Mouse (Mus musculus) frontal cortex, postnatal 25 days (tissue): Measurements from ENCODE around the gene Rps6ka2.
"Not testable (repeated sequence)": the region's sequence is repeated elsewhere in the genome, so short reads cannot be mapped to it uniquely, and the experiment has no call there.

ENCODE experiments used
- DNase-seq, 2 experiments: peaks; one replicate each; pipeline ENCODE4 v3.0.0; 2022; ENCODE audit warnings: low spot score in 2 of 2

Gene Rps6ka2

DNA sequence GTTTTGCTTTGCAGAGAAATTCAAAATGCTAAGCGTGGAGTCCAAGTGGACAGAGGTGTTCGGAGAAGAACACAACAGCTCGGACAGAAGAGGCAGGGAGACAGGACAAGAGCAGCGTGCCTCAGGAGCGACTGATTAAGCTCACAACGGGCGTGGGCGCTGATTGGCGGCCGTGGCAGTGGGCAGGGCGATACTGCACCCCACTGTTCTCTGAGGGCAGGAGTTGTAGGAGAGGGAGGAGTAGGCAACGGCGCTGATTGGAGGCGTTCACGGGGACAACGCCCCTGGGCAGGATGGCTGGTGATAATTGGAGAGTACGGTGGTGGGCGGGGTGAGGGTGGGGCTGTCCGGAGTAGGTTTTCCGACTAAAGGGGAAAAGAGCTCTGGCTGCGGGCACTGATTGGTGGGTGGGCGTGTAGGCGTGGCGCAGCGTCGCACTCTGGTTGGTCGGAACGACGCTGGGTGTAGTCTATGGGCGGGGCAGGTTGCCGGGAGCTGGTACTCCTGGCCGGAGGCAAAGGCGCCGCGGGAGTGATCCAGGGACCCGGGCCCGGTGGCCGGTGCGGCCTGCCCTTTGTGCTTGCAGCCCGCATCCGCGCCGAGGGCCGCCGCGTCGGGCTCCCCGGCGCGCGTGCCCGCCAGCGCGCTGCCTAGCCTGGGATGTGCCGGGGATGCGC lies at the start of gene Rps6ka2:
Gene Rps6ka2, plus strand, starts transcription at position 489 of the 677 bp plus-strand sequence.
- DNase-seq: peak; percentile 82 to 92

DNA sequence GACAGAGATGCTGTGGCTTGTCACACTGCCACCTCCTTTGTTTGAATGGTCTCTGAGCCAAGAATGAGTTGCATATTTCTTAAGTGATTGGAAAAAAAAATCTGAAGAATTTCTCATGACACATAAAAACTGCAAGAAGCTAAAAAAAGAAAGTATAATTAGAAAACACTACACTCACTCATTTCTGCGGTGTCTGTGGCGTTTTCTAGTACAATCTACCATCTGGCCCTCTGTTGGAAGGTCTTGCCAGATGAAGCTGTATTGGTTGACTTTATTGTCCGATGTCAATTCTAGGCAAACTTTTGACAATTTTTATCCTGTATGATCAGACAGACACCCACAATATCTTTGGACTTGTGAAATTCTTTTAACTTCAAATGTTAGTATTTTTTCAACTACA lies 49.1 kb upstream of the Rps6ka2 start:
- DNase-seq: not testable (repeated sequence)

DNA sequence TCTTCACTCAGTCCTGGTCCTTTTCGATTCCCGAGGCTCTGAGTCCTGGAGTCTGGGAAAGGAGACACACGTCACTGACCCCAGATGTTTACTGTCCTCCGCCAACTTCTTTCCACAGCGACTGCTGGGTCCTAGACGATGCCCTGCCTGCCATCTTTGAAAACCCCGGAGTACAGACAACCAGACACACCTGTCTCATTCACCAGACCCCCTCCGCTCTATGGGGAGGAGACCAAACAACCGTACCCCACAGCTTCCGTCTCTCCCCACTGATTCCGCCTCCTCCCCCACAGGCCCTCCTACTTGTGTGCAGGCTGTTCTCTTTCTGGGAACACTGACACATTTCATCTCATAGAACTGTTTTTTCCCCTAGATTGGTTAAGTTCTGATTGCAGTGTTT lies 47.4 kb upstream of the Rps6ka2 start:
- DNase-seq: not testable (repeated sequence)

DNA sequence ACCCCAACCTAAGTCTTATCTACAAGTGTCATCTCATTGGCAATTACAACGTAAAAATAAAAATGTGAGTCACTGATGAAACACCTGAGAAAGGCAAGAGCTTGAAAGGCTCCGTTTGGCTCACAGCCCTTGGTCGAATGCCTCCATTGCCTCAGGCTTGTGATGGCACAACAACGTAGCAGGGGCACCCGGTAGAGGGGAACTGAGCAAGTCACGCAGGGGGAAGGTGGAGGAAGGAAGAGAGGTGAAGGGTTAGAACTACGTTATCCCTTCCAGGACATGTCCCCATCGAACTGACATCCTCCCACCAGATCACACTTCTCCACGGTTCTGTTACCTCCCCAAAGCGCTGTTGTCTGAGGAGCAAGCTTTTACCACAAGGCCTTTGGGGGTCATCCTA lies 43.4 kb upstream of the Rps6ka2 start:
- not testable (repeated sequence) for DNase-seq

DNA sequence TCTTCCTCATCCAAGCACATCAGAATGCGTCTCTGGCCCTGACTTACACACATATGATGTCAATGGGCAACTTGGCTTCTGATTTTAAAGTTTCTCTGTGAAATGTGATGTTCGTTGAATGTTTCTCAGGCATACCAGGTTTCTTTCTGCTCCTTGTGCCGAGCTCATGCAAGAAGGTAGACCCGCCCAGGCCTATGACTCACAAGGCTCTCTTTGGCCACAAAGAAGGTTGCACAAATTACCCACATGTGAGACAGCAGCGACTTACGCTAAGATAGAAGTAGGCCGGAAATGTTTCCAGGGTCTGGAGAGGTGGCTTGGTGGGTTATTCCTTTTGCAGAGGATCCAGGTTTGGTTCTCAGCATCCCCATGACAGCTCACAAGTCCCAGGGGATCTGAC lies 35.9 kb upstream of the Rps6ka2 start:
- not testable (repeated sequence) for DNase-seq

DNA sequence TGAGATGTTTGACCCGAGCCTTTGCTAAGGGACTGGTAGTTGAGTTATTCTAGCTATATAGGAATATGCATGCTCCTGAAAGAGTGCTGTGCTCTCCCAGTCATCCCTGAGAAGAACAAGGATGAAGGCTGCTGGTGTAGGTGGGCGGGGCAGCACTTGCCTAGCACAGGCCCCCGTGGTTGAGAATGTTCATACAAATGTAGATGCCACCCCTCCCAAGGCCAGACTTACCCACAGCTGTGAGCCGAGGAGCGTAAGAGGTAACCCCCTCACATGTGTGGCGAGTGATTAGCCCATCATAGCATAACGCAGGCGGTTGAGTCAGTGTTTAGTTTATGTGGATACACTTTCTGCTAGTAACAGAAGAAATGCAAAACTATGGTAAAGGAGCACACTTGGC lies 34.6 kb upstream of the Rps6ka2 start:
- DNase-seq: not testable (repeated sequence)

DNA sequence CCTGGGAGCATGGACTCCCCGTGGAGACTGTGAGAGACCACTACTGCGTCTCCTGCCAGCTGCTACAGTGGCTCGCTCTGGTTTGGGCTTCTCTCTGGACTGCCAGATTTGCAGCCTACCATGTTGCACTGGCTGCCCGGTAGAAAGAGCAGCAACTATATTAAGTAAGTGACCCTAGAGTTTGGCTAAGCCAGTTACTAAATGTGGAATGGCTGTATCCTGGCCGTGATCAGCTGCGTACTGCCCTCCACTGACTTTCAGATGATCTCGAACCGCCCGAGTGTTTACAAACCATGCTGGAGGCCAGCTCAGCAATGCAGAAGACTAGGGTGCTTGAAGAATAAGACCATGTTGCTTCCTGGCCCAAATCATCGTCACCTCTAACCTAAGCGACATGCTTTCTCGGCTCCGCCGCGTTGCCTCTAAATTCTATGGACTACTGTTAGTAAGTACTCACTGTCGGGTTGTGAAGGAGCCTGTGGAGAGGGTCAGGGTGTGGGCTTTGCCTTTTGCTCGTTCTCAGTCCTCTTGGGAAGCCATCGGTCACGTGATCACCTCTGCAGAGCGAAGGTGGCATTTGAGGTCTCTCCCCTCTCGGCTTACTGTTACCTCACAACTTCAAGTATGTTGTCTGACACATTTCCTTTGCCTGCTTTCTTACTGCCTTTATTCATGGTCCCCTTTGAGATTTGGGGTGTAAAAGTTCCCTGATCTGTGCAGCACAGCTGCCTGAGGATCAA lies 31.6 kb upstream of the Rps6ka2 start:
- DNase-seq: no peak

DNA sequence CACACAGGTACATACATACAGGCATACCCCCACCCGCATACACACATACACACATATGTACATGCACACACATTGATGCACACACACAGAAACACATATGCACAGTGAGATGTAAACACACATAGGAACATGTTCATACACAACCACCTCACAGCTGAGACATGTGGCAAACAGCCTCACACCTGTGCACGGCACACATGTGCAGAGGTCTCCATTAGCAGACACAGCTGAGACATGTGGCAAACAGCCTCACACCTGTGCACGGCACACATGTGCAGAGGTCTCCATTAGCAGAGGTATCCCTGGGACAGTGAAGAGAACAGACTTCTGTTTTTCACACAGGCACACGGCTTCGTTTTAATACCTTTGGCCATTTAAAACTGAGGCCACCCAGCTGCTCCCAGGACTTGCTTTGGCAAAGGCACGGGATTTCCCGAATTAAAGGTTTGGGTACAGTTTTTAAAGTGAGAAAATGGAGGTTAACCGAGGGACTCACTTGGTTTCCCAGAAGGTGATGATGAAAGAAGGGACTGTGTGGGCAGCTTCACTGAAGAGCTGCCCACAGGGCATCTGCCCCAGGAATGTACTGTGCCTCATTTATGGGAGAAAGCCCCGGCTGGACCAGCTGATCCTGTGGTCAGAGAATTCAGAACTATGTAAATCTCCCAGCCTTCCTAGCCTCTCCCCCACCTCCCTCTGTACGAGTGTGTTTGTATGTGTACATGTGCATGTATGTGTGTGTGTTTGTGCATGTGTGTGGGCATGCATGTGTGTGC lies 29.3 kb upstream of the Rps6ka2 start:
- DNase-seq: no peak

DNA sequence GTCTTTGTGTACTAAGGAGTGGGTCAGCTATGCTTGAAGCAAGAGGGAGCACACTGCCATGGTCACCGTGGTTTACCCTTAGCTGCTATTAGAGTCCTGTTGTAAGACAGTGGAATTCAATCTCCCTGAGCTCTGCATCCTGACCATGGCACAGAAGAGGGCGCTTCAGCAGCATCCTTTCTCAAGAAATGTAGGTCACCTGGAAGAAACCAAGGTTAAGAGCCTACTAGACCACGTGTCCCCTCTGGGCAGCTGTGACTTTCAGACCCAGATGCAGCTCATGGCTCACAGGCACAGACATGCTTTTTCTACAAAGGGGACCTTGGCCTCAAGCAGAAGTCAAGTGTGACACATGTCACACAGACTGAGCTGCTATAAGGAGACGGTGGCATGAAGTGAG lies 27.5 kb upstream of the Rps6ka2 start:
- no peak for DNase-seq

DNA sequence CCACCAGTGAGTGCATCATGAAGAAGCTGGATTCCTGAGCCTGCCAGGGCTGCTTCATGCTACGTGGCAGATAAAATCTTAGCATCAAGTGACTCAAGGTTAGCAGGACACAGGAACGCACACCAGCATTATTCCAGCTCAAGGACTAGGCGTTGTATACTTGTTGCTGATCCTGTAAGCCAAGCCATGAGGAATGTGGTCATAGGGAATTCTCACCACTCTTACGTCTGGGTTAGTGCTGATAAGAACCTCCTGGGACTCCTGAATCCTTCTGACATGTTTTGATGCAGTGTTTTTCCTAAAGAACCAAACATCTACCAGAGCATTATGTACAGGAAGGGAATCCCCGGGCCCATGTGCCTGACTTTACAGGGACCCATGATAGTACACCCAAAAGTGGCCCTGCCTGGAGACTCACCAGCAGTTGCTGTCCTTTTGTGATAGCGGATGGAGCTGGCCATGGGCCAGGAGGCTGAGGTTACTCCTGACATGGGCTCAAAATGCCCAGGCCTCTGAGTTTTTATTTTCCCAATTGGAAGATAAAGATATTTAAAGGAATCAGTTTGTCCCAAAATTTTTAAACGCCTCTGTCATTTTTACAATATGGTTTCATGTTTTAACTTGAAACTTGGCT lies 25.9 kb upstream of the Rps6ka2 start:
- no peak for DNase-seq

DNA sequence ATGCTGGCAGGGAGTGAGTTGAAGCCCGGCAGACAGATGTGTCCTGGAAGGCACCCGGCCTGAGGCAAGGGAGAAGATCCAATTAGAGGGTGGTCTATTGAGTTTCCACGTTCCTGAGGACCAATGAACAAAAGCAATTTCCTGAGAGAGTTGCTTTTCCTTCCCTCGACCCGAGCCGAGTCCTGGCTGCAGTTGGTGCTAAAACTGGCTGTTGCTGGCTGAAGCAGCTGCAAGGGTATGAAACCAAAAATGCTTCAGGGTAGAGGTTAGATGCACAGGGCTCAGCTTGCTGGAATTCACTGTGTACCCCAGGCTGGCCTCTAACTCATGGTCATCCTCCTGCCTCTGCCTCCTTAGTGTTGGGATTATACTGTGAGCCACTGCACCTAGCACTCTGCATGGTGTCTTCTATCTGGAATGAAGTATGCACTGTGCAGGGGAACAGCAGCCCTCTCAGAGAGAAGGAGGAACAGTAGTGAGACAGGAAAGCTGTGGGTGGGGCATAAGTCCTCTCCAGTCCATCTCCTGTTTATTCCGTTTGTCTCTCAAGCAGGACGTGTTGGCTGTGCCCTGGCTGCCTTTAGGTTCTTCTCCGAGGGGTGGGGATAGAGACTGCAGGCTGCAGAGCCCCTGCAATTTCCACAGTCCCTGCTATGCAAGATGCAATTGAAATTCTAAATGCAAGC lies 24.4 kb upstream of the Rps6ka2 start:
- DNase-seq: no peak

DNA sequence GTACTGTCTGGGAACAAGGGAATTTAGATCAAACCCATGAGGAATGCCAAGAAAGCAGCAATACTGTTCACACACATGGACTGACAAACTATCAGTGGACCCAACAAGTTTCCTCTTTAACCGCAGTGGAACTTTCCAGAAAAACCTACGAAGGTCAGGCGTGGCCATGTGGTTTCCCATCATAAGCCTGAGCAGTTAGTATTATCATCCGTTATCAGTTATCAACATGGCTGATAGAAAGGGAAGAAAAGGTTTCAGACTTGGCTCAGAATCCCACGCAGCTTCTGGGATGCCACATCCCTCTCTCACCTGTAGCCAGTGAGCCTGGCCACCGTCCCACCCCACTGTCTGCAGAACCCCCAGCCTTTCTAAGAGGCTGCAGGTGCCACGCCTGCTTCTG lies 23.4 kb upstream of the Rps6ka2 start:
- DNase-seq: no peak

DNA sequence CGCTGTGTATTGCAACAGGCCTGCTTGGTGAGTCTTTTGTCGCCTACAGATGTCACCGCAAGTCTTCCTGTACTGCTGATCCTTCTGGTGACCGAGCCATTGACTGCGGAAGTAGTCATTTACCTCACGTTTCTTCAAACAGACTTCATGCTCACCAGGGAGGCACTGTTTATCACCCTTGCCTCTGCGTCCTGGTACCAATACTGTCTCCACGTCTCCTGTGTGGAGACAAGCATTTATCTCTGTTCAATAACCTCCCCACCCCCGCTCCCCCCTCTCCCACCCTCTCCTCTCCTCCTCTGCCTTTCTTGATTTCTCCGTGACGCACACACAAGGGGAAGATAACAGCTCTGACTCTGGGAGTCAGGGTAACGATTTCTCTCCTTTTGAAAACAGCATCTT lies 22.0 kb upstream of the Rps6ka2 start:
- no peak for DNase-seq

DNA sequence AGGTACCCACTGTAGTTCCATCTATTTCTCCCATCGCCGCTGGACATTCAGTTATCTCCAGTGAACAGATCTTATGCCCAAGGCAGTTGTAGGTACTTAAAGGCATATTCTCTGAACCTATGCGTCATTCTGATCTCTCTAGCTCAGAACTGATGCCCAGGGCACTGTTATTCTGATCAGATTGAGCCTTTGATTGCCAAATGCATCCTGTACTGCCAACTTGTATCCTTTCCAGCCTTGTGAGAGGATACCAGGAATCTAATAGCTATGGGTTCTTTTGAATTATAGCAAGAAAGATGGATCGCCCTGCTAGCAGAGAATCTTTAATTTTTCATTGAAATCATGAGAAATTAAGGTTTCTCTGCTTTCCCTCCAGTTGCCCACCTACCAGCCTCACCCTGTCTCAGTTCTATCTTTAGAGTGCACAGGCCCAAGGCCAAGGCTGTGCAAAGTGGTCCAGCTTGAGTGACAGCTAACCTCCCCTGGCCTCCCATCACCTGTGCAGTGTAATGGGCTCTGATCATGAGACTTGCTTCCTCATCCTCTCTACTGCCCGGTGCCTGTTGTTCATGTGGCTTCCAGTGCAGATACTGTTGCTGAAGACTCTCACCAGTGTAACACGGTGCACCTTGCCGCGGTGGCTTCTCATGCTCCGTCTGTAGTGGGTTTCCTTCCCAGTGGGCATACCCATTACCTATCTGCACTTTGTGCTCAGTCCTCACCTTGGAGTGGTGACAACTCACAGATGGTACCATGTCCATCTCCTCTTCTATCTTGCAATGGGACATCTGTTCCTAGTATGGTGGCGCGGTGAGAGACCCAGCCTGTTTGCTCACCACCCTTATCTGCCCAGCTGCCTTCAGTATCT lies 20.4 kb upstream of the Rps6ka2 start:
- no peak for DNase-seq

DNA sequence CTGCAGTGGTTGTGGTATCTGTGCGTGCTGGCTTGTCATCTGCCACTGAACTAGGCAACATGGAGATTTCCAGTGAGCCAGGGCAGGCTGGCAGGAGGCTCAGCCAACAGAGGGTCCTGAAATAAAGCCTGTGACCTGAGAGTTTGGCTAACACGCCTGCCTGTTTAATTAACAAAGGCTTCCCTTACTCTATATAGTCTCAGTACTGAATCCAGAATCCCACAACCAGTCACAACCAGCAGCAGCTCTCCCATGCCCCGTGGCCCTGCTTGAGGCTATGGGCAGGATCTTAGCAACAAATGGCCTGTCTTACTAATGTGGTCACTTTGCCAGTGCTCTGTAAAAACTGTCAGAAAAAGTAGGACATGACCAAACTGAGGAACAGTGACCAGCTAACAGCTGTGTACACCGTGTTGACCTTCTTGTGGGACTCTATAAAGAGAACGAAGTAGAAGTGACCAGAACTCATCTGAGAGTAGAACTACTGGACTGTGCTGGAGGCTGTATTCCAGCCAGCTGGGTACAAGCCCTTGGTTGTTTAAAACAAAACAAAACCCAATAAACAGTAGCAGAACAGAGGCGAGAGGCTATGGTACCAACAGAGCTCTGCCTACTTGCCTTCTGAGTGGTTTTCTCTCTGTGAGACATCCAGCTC lies 18.3 kb upstream of the Rps6ka2 start:
- DNase-seq: no peak

DNA sequence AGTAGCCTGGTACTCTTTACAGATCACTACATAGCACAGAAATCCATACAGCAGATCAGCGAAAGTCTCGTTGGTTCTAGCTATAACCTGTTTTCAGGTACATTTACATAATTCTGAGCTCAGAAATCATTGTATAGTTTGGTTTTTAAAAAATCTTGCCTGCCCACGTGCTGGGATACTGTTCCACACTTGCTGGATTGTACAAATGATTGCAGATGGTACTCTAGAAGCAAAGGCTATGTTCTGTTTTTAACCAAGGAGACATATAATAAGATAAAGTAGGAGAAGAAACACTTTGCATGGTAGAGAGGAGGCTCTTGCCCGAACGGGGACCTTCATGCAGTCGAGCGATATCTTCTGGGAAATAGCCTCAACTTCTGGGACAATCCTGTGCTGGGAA lies 17.3 kb upstream of the Rps6ka2 start:
- no peak for DNase-seq

DNA sequence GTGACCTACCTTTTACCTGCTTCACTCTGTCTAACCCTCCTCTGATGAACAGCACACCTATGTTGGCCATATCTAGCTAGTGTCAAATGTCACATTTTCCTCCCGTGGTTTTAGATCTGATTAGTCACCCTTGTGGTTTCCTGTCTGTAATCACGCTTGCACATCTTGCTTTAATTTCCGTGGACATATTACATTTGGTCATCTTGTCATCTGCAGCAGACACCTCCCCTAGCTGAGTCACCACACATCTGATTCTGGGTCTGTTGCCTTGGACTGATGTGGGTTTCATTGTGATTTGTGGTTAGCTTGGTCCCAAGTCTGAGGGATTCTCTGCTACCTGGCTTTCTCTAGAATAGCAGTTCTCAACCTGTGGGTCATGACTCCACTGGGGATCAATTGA lies 6.0 kb upstream of the Rps6ka2 start:
- no peak for DNase-seq

DNA sequence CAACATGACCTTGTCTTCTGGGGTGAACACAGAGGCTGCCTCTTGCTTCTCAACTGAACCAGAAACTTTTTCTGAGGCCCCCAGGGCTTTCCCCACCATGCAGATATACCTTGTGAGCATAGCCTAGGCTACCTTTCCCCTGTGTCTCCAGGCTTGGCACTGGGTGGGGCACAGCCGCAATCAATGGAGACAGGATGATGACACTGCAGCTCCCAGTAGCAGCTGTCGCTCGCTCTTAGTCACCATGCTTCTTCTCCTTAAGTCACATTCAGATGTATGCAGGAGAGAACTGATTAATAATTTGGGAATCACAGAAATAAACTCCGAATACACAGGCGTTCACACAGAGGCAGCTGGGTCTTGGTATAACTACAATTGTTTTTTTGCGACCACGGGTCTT lies 4.4 kb upstream of the Rps6ka2 start:
- no peak for DNase-seq

DNA sequence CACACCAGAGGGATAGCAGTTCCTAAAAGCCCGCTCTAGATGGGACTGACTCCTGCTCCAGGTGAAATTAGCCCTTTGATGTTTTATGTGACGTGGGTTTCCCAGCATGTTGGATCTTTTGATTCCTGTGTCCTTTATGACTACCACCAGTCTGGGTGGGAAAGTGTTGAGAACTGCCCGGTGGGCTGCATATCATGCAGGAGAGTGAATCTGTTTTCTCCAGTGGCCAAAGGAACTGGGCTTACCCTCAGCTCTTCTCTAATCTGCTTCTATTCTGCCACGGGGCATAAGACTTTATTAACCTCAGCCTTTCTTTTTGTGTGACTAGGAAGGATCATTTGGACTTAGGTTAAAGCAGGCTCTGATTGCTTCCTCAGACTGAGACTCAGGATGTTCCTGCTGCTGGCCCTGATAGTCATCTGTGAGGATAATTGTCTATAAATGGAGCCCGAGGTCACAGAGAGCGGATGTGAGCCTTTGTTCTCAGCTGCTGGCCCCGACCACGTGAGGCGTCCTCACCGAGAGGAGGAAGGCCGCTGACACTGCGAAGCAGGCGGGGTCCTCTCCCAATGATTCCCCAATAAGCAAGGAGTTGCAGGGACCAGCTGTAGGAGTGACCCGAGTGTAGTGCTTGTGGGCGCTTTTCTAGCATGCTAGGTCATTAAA lies 821 bp upstream of the Rps6ka2 start:
- no peak for DNase-seq
